Mouse (Mus musculus): ENCODE measurements at regions not wholly inside any gene's neighbourhood (a gene's known extent, or its start where the extent isn't known, plus 50 kb on each side); places are given as distances from the start of the nearest gene placed in this dataset.

- H3K27ac ChIP-seq (ENCODE audit: low read depth) = no peak overlapping the region
- ATAC-seq (ENCODE audit: insufficient read depth) (no peak), DNase-seq (no peak)
- no peak overlapping the region for H3K4me3 ChIP-seq (ENCODE audit: low read depth, low read length)
- H3K4me2 ChIP-seq = no peak overlapping the region
- no peaks in the 10 kb centered on the region for H3K27me3 ChIP-seq (ENCODE audit: insufficient read depth, low read length)
- TF ChIP-seq CTCF (IDR thresholded peaks at IDR 0.05; ENCODE audit: low read depth) = no peak
- no peaks in the 10 kb centered on the region for H3K9me3 ChIP-seq (ENCODE audit: low read depth, low read length)
- WGBS = 66% methylated on average over 4 of the region's 4 CpGs
- H3K9ac ChIP-seq = no peak overlapping the region
- no peaks in the 10 kb centered on the region for H3K4me1 ChIP-seq (ENCODE audit: insufficient read depth)
- no peaks in the 10 kb centered on the region for H3K36me3 ChIP-seq (ENCODE audit: insufficient read depth)
Observed at GRCm38 (mm10) chr10:117505529-117505928, 123.8 kb upstream of the Cpm start.

- Histone ChIP-seq H3K27me3 (ENCODE audit: insufficient read depth, low read length) (no peaks in the 10 kb centered on the region), H3K4me1 (ENCODE audit: insufficient read depth) (no peaks in the 10 kb centered on the region), H3K9me3 (ENCODE audit: low read depth, low read length) (no peaks in the 10 kb centered on the region), H3K27ac (ENCODE audit: low read depth) (no peak overlapping the region), H3K4me3 (ENCODE audit: low read depth, low read length) (no peak overlapping the region), H3K36me3 (ENCODE audit: insufficient read depth) (no peaks in the 10 kb centered on the region), H3K9ac (no peak overlapping the region), H3K4me2 (no peak overlapping the region)
- DNase-seq (no peak), ATAC-seq (ENCODE audit: insufficient read depth) (no peak)
- TF ChIP-seq CTCF (IDR thresholded peaks at IDR 0.05; ENCODE audit: low read depth) = no peak
- 86% methylated on average over 3 of the region's 3 CpGs for WGBS
Observed at GRCm38 (mm10) chr10:117505057-117505456, 124.2 kb upstream of the Cpm start.

GRCm38 (mm10) chr10:117504267-117504902 lies 124.6 kb upstream of the Cpsf6 start:
- Histone ChIP-seq H3K4me1 (ENCODE audit: insufficient read depth) (no peaks in the 10 kb centered on the region), H3K27ac (ENCODE audit: low read depth) (no peak overlapping the region), H3K36me3 (ENCODE audit: insufficient read depth) (no peaks in the 10 kb centered on the region), H3K9ac (no peak overlapping the region), H3K9me3 (ENCODE audit: low read depth, low read length) (no peaks in the 10 kb centered on the region), H3K4me3 (ENCODE audit: low read depth, low read length) (no peak overlapping the region), H3K4me2 (no peak overlapping the region), H3K27me3 (ENCODE audit: insufficient read depth, low read length) (no peaks in the 10 kb centered on the region)
- no peak for ATAC-seq (ENCODE audit: insufficient read depth)
- 74% methylated on average over 5 of the region's 5 CpGs for WGBS
- TF ChIP-seq CTCF (IDR thresholded peaks at IDR 0.05; ENCODE audit: low read depth) = no peak
- no peak for DNase-seq

- Histone ChIP-seq H3K27ac (ENCODE audit: low read depth) (no peak overlapping the region), H3K4me3 (ENCODE audit: low read depth, low read length) (no peak overlapping the region), H3K9ac (no peak overlapping the region), H3K27me3 (ENCODE audit: insufficient read depth, low read length) (no peaks in the 10 kb centered on the region), H3K36me3 (ENCODE audit: insufficient read depth) (no peaks in the 10 kb centered on the region), H3K9me3 (ENCODE audit: low read depth, low read length) (no peaks in the 10 kb centered on the region), H3K4me2 (no peak overlapping the region), H3K4me1 (ENCODE audit: insufficient read depth) (no peaks in the 10 kb centered on the region)
- 70% methylated on average over 22 of the region's 22 CpGs for WGBS
- ATAC-seq (ENCODE audit: insufficient read depth) (no peak), DNase-seq (no peak)
- TF ChIP-seq CTCF (IDR thresholded peaks at IDR 0.05; ENCODE audit: low read depth) = no peak
Observed at GRCm38 (mm10) chr10:117503222-117504184, 123.7 kb upstream of the Cpsf6 start.

- 92% methylated on average over 9 of the region's 9 CpGs for WGBS
- H3K27ac ChIP-seq (ENCODE audit: low read depth) = no peak overlapping the region
- H3K4me1 ChIP-seq (ENCODE audit: insufficient read depth) = no peaks in the 10 kb centered on the region
- ATAC-seq (ENCODE audit: insufficient read depth) = no peak
- H3K9me3 ChIP-seq (ENCODE audit: low read depth, low read length) = no peaks in the 10 kb centered on the region
- DNase-seq = no peak
- H3K4me2 ChIP-seq = no peak overlapping the region
- no peaks in the 10 kb centered on the region for H3K36me3 ChIP-seq (ENCODE audit: insufficient read depth)
- no peak overlapping the region for H3K4me3 ChIP-seq (ENCODE audit: low read depth, low read length)
- H3K27me3 ChIP-seq (ENCODE audit: insufficient read depth, low read length) = no peaks in the 10 kb centered on the region
- TF ChIP-seq CTCF (IDR thresholded peaks at IDR 0.05; ENCODE audit: low read depth) = no peak
- no peak overlapping the region for H3K9ac ChIP-seq
Observed at GRCm38 (mm10) chr10:117502731-117503130, 122.9 kb upstream of the Cpsf6 start.

GRCm38 (mm10) chr10:117502135-117502534 lies 122.3 kb upstream of the Cpsf6 start:
- WGBS = 77% methylated on average over 7 of the region's 7 CpGs
- Histone ChIP-seq H3K27ac (ENCODE audit: low read depth) (no peak overlapping the region), H3K36me3 (ENCODE audit: insufficient read depth) (no peaks in the 10 kb centered on the region), H3K27me3 (ENCODE audit: insufficient read depth, low read length) (no peaks in the 10 kb centered on the region), H3K4me3 (ENCODE audit: low read depth, low read length) (no peak overlapping the region), H3K4me1 (ENCODE audit: insufficient read depth) (no peaks in the 10 kb centered on the region), H3K9me3 (ENCODE audit: low read depth, low read length) (no peaks in the 10 kb centered on the region), H3K9ac (no peak overlapping the region), H3K4me2 (no peak overlapping the region)
- no peak for DNase-seq
- no peak for TF ChIP-seq CTCF (IDR thresholded peaks at IDR 0.05; ENCODE audit: low read depth)
- ATAC-seq (ENCODE audit: insufficient read depth) = no peak

GRCm38 (mm10) chr10:117501426-117501825 lies 121.6 kb upstream of the Cpsf6 start:
- Histone ChIP-seq H3K27ac (ENCODE audit: low read depth) (no peak overlapping the region), H3K4me1 (ENCODE audit: insufficient read depth) (no peaks in the 10 kb centered on the region), H3K4me2 (no peak overlapping the region), H3K4me3 (ENCODE audit: low read depth, low read length) (no peak overlapping the region), H3K9me3 (ENCODE audit: low read depth, low read length) (no peaks in the 10 kb centered on the region), H3K27me3 (ENCODE audit: insufficient read depth, low read length) (no peaks in the 10 kb centered on the region), H3K36me3 (ENCODE audit: insufficient read depth) (no peaks in the 10 kb centered on the region), H3K9ac (no peak overlapping the region)
- no peak for TF ChIP-seq CTCF (IDR thresholded peaks at IDR 0.05; ENCODE audit: low read depth)
- WGBS = 81% methylated on average over 1 of the region's 1 CpGs
- DNase-seq = no peak
- no peak for ATAC-seq (ENCODE audit: insufficient read depth)

Data from lung, embryonic 14.5 days (tissue).